Mouse (Mus musculus): ENCODE measurements around the gene Xpa. TPM values are rescaled to one million over a fixed set of nuclear protein-coding genes. Genes with fewer than 3 reads are reported as not detected.

Gene Xpa
- polyA plus RNA-seq, 1 experiment, result 45.7 TPM

DNA sequence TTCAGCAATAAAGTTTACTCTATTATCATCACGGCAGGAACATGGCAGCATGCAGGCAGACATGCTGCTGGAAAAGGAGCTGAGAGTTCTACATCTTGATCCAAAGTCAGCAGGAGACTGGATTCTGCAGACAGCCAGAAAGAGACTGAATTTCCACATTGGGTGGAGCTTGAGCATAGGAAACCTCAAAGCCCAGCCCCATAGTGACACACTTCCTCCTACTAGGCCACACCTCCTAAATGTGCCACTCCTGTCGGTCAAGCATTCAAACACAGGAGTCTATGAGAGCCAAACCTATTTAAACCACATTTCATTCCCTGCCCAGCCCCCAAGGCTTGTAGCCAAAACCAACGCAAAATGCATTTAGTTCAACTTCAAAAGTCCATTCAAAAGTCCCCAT is 9.6 kb downstream of the Xpa start:
- TF ChIP-seq POLR2A (IDR thresholded peaks at IDR 0.05; ENCODE audit: borderline replicate concordance, low read depth, low read length) (no peak), CTCF (IDR thresholded peaks at IDR 0.05; ENCODE audit: low read depth, low read length) (no peak)
- Histone ChIP-seq H3K4me1 (ENCODE audit: control insufficient read depth, insufficient read depth, low read length) (no peaks in the 10 kb centered on the region), H3K4me3 (ENCODE audit: insufficient read depth, low read length) (no peak overlapping the region), H3K27ac (ENCODE audit: insufficient read depth, low read depth, low read length) (no peak overlapping the region)

GRCm38 (mm10) chr4:46185890-46186289 is 10.2 kb downstream of the Xpa start:
- Histone ChIP-seq H3K27ac (ENCODE audit: insufficient read depth, low read depth, low read length) (no peak overlapping the region), H3K4me1 (ENCODE audit: control insufficient read depth, insufficient read depth, low read length) (no peaks in the 10 kb centered on the region), H3K4me3 (ENCODE audit: insufficient read depth, low read length) (no peak overlapping the region)
- TF ChIP-seq CTCF (IDR thresholded peaks at IDR 0.05; ENCODE audit: low read depth, low read length) (no peak), POLR2A (IDR thresholded peaks at IDR 0.05; ENCODE audit: borderline replicate concordance, low read depth, low read length) (no peak)

GRCm38 (mm10) chr4:46185423-46185822 is 10.7 kb downstream of the Xpa start:
- Histone ChIP-seq H3K4me3 (ENCODE audit: insufficient read depth, low read length) (no peak overlapping the region), H3K27ac (ENCODE audit: insufficient read depth, low read depth, low read length) (no peak overlapping the region), H3K4me1 (ENCODE audit: control insufficient read depth, insufficient read depth, low read length) (no peaks in the 10 kb centered on the region)
- TF ChIP-seq POLR2A (IDR thresholded peaks at IDR 0.05; ENCODE audit: borderline replicate concordance, low read depth, low read length) (no peak), CTCF (IDR thresholded peaks at IDR 0.05; ENCODE audit: low read depth, low read length) (no peak)

DNA sequence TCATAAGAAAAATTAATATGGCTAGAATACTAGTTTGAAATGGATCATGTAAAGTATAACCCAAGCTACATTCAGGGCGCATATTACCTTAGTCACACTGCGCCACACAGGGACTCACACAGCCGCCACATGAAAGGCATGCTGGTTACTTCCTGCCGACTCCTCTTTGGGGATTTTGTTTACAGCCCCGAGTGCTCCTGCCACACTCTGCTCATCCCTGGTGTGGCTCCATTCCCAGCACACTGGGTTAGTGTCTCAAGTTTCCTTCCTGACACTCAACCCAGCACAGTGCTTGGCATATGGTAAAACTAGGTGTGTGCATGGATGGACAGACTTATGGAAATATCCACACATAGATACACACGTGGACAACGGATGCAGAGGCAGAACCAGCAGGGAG is 13.9 kb downstream of the Xpa start:
- Histone ChIP-seq H3K4me3 (ENCODE audit: insufficient read depth, low read length) (no peak overlapping the region), H3K4me1 (ENCODE audit: control insufficient read depth, insufficient read depth, low read length) (no peaks in the 10 kb centered on the region), H3K27ac (ENCODE audit: insufficient read depth, low read depth, low read length) (no peak overlapping the region)
- TF ChIP-seq POLR2A (IDR thresholded peaks at IDR 0.05; ENCODE audit: borderline replicate concordance, low read depth, low read length), result no peak
- TF ChIP-seq CTCF (IDR thresholded peaks at IDR 0.05; ENCODE audit: low read depth, low read length), result no peak

GRCm38 (mm10) chr4:46181168-46181567 is 14.9 kb downstream of the Xpa start:
- no peak for TF ChIP-seq CTCF (IDR thresholded peaks at IDR 0.05; ENCODE audit: low read depth, low read length)
- Histone ChIP-seq H3K27ac (ENCODE audit: insufficient read depth, low read depth, low read length) (no peak overlapping the region), H3K4me3 (ENCODE audit: insufficient read depth, low read length) (no peak overlapping the region), H3K4me1 (ENCODE audit: control insufficient read depth, insufficient read depth, low read length) (no peaks in the 10 kb centered on the region)

DNA sequence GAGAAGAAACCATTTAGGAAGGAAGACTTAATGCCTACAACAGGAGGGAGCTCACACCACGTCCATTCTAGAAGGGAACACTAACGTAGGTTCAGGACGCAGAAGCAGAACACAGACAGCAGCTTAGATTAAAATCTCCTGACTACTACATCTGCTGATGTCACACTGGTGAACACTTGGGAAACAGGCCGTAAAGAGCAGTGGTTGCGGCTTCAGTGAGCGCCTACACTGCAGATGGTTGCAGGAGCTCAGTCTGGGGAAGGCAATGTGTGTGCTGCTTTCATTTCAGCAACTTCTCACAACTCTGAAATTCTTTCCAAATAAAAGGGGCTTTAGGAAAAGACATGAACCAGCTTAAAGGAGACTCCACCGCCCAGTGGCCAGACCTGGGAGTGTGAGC is 18.6 kb downstream of the Xpa start:
- Histone ChIP-seq H3K4me1 (ENCODE audit: control insufficient read depth, insufficient read depth, low read length) (no peaks in the 10 kb centered on the region), H3K4me3 (ENCODE audit: insufficient read depth, low read length) (no peak overlapping the region), H3K27ac (ENCODE audit: insufficient read depth, low read depth, low read length) (no peak overlapping the region)
- TF ChIP-seq CTCF (IDR thresholded peaks at IDR 0.05; ENCODE audit: low read depth, low read length), result no peak
- TF ChIP-seq POLR2A (IDR thresholded peaks at IDR 0.05; ENCODE audit: borderline replicate concordance, low read depth, low read length), result no peak

- no peaks in the 10 kb centered on the region for H3K4me1 ChIP-seq (ENCODE audit: control insufficient read depth, insufficient read depth, low read length)
- TF ChIP-seq CTCF (IDR thresholded peaks at IDR 0.05; ENCODE audit: low read depth, low read length), result no peak
- no peak for TF ChIP-seq POLR2A (IDR thresholded peaks at IDR 0.05; ENCODE audit: borderline replicate concordance, low read depth, low read length)
- no peak overlapping the region for H3K4me3 ChIP-seq (ENCODE audit: insufficient read depth, low read length)
- H3K27ac ChIP-seq (ENCODE audit: insufficient read depth, low read depth, low read length), result no peak overlapping the region
Measured at GRCm38 (mm10) chr4:46177018-46177417, 19.1 kb downstream of the Xpa start.

- TF ChIP-seq POLR2A (IDR thresholded peaks at IDR 0.05; ENCODE audit: borderline replicate concordance, low read depth, low read length) (no peak), CTCF (IDR thresholded peaks at IDR 0.05; ENCODE audit: low read depth, low read length) (no peak)
- H3K4me1 ChIP-seq (ENCODE audit: control insufficient read depth, insufficient read depth, low read length), result no peaks in the 10 kb centered on the region
- no peak overlapping the region for H3K27ac ChIP-seq (ENCODE audit: insufficient read depth, low read depth, low read length)
- no peak overlapping the region for H3K4me3 ChIP-seq (ENCODE audit: insufficient read depth, low read length)
Measured at GRCm38 (mm10) chr4:46176313-46176712, 19.8 kb downstream of the Xpa start.

DNA sequence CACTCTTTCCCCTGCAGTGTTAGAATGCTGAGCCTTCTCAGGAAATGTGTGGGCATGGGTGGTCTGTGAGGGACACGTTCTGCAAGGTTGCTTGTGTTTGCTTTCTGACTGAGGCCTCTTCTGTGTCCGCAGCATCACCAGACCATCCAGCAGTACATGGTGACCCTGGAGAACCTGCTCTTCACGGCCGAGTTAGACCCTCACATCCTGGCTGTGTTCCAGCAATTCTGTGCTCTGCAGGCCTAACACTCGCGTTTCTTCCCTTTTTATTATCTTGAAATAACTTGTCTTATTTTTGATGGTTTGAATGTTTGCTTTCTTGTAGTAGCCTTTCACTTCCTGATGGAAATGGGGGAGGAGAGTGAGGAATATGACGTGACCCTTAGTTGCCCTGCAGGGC is 24.4 kb downstream of the Xpa start:
- Histone ChIP-seq H3K4me1 (ENCODE audit: control insufficient read depth, insufficient read depth, low read length) (no peaks in the 10 kb centered on the region), H3K27ac (ENCODE audit: insufficient read depth, low read depth, low read length) (no peak overlapping the region), H3K4me3 (ENCODE audit: insufficient read depth, low read length) (no peak overlapping the region)
- TF ChIP-seq CTCF (IDR thresholded peaks at IDR 0.05; ENCODE audit: low read depth, low read length) (no peak), POLR2A (IDR thresholded peaks at IDR 0.05; ENCODE audit: borderline replicate concordance, low read depth, low read length) (no peak)

- peaks cover 5% of the 10 kb centered on the region for H3K4me1 ChIP-seq (ENCODE audit: control insufficient read depth, insufficient read depth, low read length)
- H3K4me3 ChIP-seq (ENCODE audit: insufficient read depth, low read length), result no peak overlapping the region
- H3K27ac ChIP-seq (ENCODE audit: insufficient read depth, low read depth, low read length), result no peak overlapping the region
- TF ChIP-seq CTCF (IDR thresholded peaks at IDR 0.05; ENCODE audit: low read depth, low read length) (no peak), POLR2A (IDR thresholded peaks at IDR 0.05; ENCODE audit: borderline replicate concordance, low read depth, low read length) (no peak)
Measured at GRCm38 (mm10) chr4:46165831-46166230, 30.3 kb downstream of the Xpa start.

DNA sequence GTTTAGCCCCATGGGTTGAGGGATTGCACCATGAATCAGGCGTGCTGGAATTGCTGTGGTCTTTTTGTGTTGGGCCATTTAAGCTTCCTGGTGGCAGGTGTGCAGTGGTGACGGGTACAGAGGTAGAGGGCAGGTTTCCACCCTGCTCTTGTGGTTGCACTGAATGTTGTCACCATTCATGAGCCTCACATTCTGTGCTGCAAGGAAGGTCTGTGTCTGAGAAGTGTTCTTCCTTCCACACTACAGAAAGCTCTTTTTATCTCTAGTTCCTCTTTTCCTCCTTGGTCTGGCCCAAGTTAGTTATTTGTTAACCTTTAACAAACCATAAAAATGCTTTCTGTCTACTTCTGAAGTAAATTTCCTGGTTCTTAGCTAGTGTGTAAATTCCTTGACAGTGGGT is 32.1 kb downstream of the Xpa start:
- Histone ChIP-seq H3K27ac (ENCODE audit: insufficient read depth, low read depth, low read length) (no peak overlapping the region), H3K4me3 (ENCODE audit: insufficient read depth, low read length) (no peak overlapping the region), H3K4me1 (ENCODE audit: control insufficient read depth, insufficient read depth, low read length) (peaks cover 5% of the 10 kb centered on the region)
- TF ChIP-seq POLR2A (IDR thresholded peaks at IDR 0.05; ENCODE audit: borderline replicate concordance, low read depth, low read length) (no peak), CTCF (IDR thresholded peaks at IDR 0.05; ENCODE audit: low read depth, low read length) (no peak)
